25 mouse cellular contexts compared by ENCODE assay signal in genomic region chr10:5497859-5498258, GRCm38 (mm10). TPM values are rescaled to one million over a fixed set of nuclear protein-coding genes. Genes with fewer than 3 reads are reported as not detected.
A peak's percentile ranks its signal among the peaks of the same experiment; 100 is the strongest.
DNase-seq lines count a peak whose midpoint lies in the region; TF ChIP-seq lines count a peak whose summit lies in the region.
"Had no signal": no experiment of that assay in that cellular context is flagged by ENCODE, and none has a peak within 500 bp of the region (broad histone marks: within the 10 kb centered on the region; RNA-seq: fewer than 3 reads in every experiment).

No protein-coding gene starts in this region.

- no peak for TF ChIP-seq CTCF in gastrocnemius, adult 2 months (IDR thresholded peaks at IDR 0.05)
- no peak for TF ChIP-seq CTCF in layer of hippocampus, adult 2 months (conservative IDR thresholded peaks at IDR 0.05)
- TF ChIP-seq CTCF in embryonic fibroblast, embryonic 13.5 days (IDR thresholded peaks at IDR 0.05; ENCODE audit: borderline replicate concordance, insufficient read depth, low read length) = no peak

- intact Hi-C loops in gastrocnemius, adult 2 months (cut with DNase I) = no loop called here

- DNase-seq in cerebellum, adult 18-20 months = peak; percentile 44 to 56
- no peak for DNase-seq in cerebellum, adult 11 months
- no peak for DNase-seq in gastrocnemius, adult 2 months
- DNase-seq in gastrocnemius, postnatal 4 days (ENCODE audit: low spot score in 2 of 2) = no peak
- peak in 1 of 2 experiments; percentile 6 for DNase-seq in layer of hippocampus, adult 2 months (ENCODE audit: low spot score in 2 of 2)
- DNase-seq in layer of hippocampus, adult 11-12 months (ENCODE audit: low spot score) = no peak
- no peak for DNase-seq in adrenal gland, postnatal 4 days (ENCODE audit: low spot score in 2 of 2)
- DNase-seq: adrenal gland, adult 8-10 months; adrenal gland, postnatal 25 days; B cell, adult 2 months; cerebellum, adult 8-10 months; gastrocnemius, postnatal 10 days; gastrocnemius, postnatal 36 days; heart, postnatal 14 days; heart, postnatal 4 days; kidney, adult 8-10 months had no signal

- TF ChIP-seq POLR2A in embryonic fibroblast, embryonic 13.5 days (IDR thresholded peaks at IDR 0.05; ENCODE audit: low read depth, low read length) = no peak

- no peak overlapping the region for H3K4me3 ChIP-seq in gastrocnemius, adult 2 months
- H3K4me3 ChIP-seq in layer of hippocampus, adult 2 months = no peak overlapping the region
- H3K4me3 ChIP-seq in embryonic fibroblast, embryonic 13.5 days (ENCODE audit: insufficient read depth, low read length) = no peak overlapping the region
- H3K4me3 ChIP-seq: embryonic facial prominence, embryonic 12.5 days; embryonic facial prominence, embryonic 15.5 days; erythroblast, embryonic 14.5 days; forebrain, embryonic 12.5 days; forebrain, embryonic 15.5 days; heart, embryonic 13.5 days had no signal

- peaks cover 2% of the 10 kb centered on the region; the same call in 1 of the 2 replicates for H3K4me1 ChIP-seq in embryonic fibroblast, embryonic 13.5 days (ENCODE audit: control insufficient read depth, insufficient read depth, low read length)
- H3K4me1 ChIP-seq: embryonic facial prominence, embryonic 12.5 days; embryonic facial prominence, embryonic 15.5 days; forebrain, embryonic 12.5 days; forebrain, embryonic 15.5 days; heart, embryonic 13.5 days had no signal

- peak overlapping the region; percentile 31 for H3K27ac ChIP-seq in gastrocnemius, adult 2 months
- H3K27ac ChIP-seq in layer of hippocampus, adult 2 months = peak overlapping the region; percentile 61
- peak overlapping the region; percentile 77 for H3K27ac ChIP-seq in embryonic fibroblast, embryonic 13.5 days (ENCODE audit: insufficient read depth, low read length)
- H3K27ac ChIP-seq: embryonic facial prominence, embryonic 12.5 days; embryonic facial prominence, embryonic 15.5 days; forebrain, embryonic 12.5 days; forebrain, embryonic 15.5 days; heart, embryonic 13.5 days; hindbrain, embryonic 14.5 days; hindbrain, postnatal 0 days had no signal

RNA-seq across cellular contexts. Expression of gene Syne1, which starts 53.4 kb away (rescaled TPM):
- total RNA-seq in gastrocnemius, adult 2 months (2021) = 10 to 100 TPM; 54.5 to 67.7 TPM
- 10 to 100 TPM; 87.0 to 87.9 TPM for total RNA-seq in gastrocnemius, postnatal 4 days (2021)
- 100 to 1,000 TPM; 307 to 317 TPM for total RNA-seq in layer of hippocampus, adult 2 months (2021)
- polyA plus RNA-seq in embryonic fibroblast, embryonic 13.5 days (2011; ENCODE audit: insufficient read length, low read depth, missing spikeins) = 38.7 and 42.6 TPM in 2 replicates
- 10 to 100 TPM; 24.9 to 25.9 TPM for total RNA-seq in adrenal gland, postnatal 4 days (2021)

Comparison
In these comparisons a context has a peak if more than half of its experiments do, and no peak if none do; other contexts are left out.
1. DNase-seq: peak in cerebellum, adult 18-20 months (2 of 2); none in cerebellum, adult 11 months (single experiment), gastrocnemius, adult 2 months (single experiment), gastrocnemius, postnatal 4 days (0 of 2), layer of hippocampus, adult 11-12 months (single experiment) and adrenal gland, postnatal 4 days (0 of 2).
2. Peak in every context shown above with its lines, with median percentiles within 50 percentile points of each other: H3K27ac ChIP-seq.